Mouse (Mus musculus) layer of hippocampus, postnatal 10 days (tissue): ENCODE results near the gene Arhgdib. TPM values are rescaled to one million over a fixed set of nuclear protein-coding genes. Genes with fewer than 3 reads are reported as not detected.
"Not testable (repeated sequence)": the region's sequence is repeated elsewhere in the genome, so short reads cannot be mapped to it uniquely, and the experiment has no call there.

Experiments used
- DNase-seq, 2 experiments: peaks; one replicate each; pipeline ENCODE4 v3.0.0; 2021; ENCODE audit warnings: low spot score in 2 of 2
- long read RNA-seq: library from polyadenylated mRNA; stranded (forward); transcript quantifications from one replicate; pipeline ENCODE4 v2.0.0, GENCODE M21; 2023
- total RNA-seq, 2 experiments: library from RNA; stranded (reverse); gene quantifications; 2 replicates each; pipeline ENCODE4 v1.2.3; 2021

Arhgdib gene
- 10 to 100 TPM; 17.4 to 18.4 TPM for total RNA-seq
- long read RNA-seq, transcript Arhgdib-201 (6 exons, 1,193 nt), result major isoform, 13 of 24 reads
- long read RNA-seq, transcript Arhgdib-202 (6 exons, 828 nt), result minor isoform, 8 of 24 reads
- long read RNA-seq, partial matches to known transcripts, result 0 of 24 reads
- long read RNA-seq, other reads (novel, unspliced or antisense), result 1 of 24 reads

GRCm38 (mm10) chr6:136941051-136942021, at the start of gene Arhgdib:
Gene Arhgdib (minus strand): TSS chr6:136941899.
- DNase-seq, result no peak

- no peak for DNase-seq
Measured at GRCm38 (mm10) chr6:136990557-136990956, 48.9 kb upstream of the Arhgdib start.

GRCm38 (mm10) chr6:136989824-136990497, 48.3 kb upstream of the Arhgdib start:
- no peak for DNase-seq

GRCm38 (mm10) chr6:136988536-136989060, 46.9 kb upstream of the Arhgdib start:
- no peak for DNase-seq

- no peak for DNase-seq
Measured at GRCm38 (mm10) chr6:136986718-136987117, 45.0 kb upstream of the Arhgdib start.

- no peak for DNase-seq
Measured at GRCm38 (mm10) chr6:136986019-136986418, 44.3 kb upstream of the Arhgdib start.

GRCm38 (mm10) chr6:136983201-136983600, 41.5 kb upstream of the Arhgdib start:
- no peak for DNase-seq

- DNase-seq, result no peak
Measured at GRCm38 (mm10) chr6:136982581-136982980, 40.9 kb upstream of the Arhgdib start.

GRCm38 (mm10) chr6:136980331-136980746, 38.6 kb upstream of the Arhgdib start:
- DNase-seq, result no peak

GRCm38 (mm10) chr6:136979274-136980082, 37.8 kb upstream of the Arhgdib start:
- DNase-seq, result no peak

- DNase-seq, result not testable (repeated sequence)
Measured at GRCm38 (mm10) chr6:136968877-136969276, 27.2 kb upstream of the Arhgdib start.

GRCm38 (mm10) chr6:136967466-136967865, 25.8 kb upstream of the Arhgdib start:
- no peak for DNase-seq

- DNase-seq, result no peak
Measured at GRCm38 (mm10) chr6:136965912-136966311, 24.2 kb upstream of the Arhgdib start.

- no peak for DNase-seq
Measured at GRCm38 (mm10) chr6:136964609-136965510, 23.2 kb upstream of the Arhgdib start.

GRCm38 (mm10) chr6:136962957-136963356, 21.3 kb upstream of the Arhgdib start:
- DNase-seq, result no peak

- DNase-seq, result no peak
Measured at GRCm38 (mm10) chr6:136959131-136959530, 17.4 kb upstream of the Arhgdib start.

GRCm38 (mm10) chr6:136957062-136957461, 15.4 kb upstream of the Arhgdib start:
- no peak for DNase-seq

GRCm38 (mm10) chr6:136955240-136955639, 13.5 kb upstream of the Arhgdib start:
- no peak for DNase-seq

- DNase-seq, result no peak
Measured at GRCm38 (mm10) chr6:136954715-136955114, 13.0 kb upstream of the Arhgdib start.

GRCm38 (mm10) chr6:136954192-136954591, 12.5 kb upstream of the Arhgdib start:
- no peak for DNase-seq
